In genomic region chr17:35439295-35439747, GRCm38 (mm10) we compare ENCODE assay signal across 9 mouse cellular contexts. TPM values are rescaled to one million over a fixed set of nuclear protein-coding genes. Genes with fewer than 3 reads are reported as not detected.
DNase-seq lines count a peak whose midpoint lies in the region; ATAC-seq and TF ChIP-seq lines count a peak whose summit lies in the region.
"Not testable (repeated sequence)": the region's sequence is repeated elsewhere in the genome, so short reads cannot be mapped to it uniquely, and the experiment has no call there.
"Had no signal": no experiment of that assay in that cellular context is flagged by ENCODE, and none has a peak within 500 bp of the region (broad histone marks: within the 10 kb centered on the region; RNA-seq: fewer than 3 reads in every experiment).

No protein-coding gene starts in this region.

- 1% methylated on average over 48 of the region's 48 CpGs for WGBS in embryonic facial prominence, embryonic 10.5 days
- under 1% methylated on average over 48 of the region's 48 CpGs for WGBS in heart, adult 2 months
- WGBS in hindbrain, postnatal 0 days = 1% methylated on average over 41 of the region's 48 CpGs
- WGBS in limb, embryonic 10.5 days = 2% methylated on average over 41 of the region's 48 CpGs
- under 1% methylated on average over 39 of the region's 48 CpGs for WGBS in lung, postnatal 0 days
- 2% methylated on average over 48 of the region's 48 CpGs for WGBS in olfactory bulb, adult 2 months

- not testable (repeated sequence) for H3K79me2 ChIP-seq in heart, adult 2 months (replicated peaks; ENCODE audit: control insufficient read depth, insufficient read depth, low read length)

- H3K4me3 ChIP-seq in embryonic facial prominence, embryonic 10.5 days = peak overlapping the region; percentile 59
- peak overlapping the region; percentile 51 for H3K4me3 ChIP-seq in heart, adult 2 months
- peak overlapping the region; percentile 45 for H3K4me3 ChIP-seq in hindbrain, postnatal 0 days (ENCODE audit: low read length)
- H3K4me3 ChIP-seq in limb, embryonic 10.5 days = peak overlapping the region; percentile 63
- peak overlapping the region; percentile 41 for H3K4me3 ChIP-seq in lung, postnatal 0 days (ENCODE audit: low read depth, low read length)
- H3K4me3 ChIP-seq in olfactory bulb, adult 2 months (ENCODE audit: insufficient read depth, low read depth, low read length) = peak overlapping the region; percentile 57

- H3K9me3 ChIP-seq in embryonic facial prominence, embryonic 10.5 days; hindbrain, postnatal 0 days (ENCODE audit: low read length); limb, embryonic 10.5 days (replicated peaks); lung, postnatal 0 days (ENCODE audit: low read length): not testable (repeated sequence)

- DNase-seq in embryonic facial prominence, embryonic 10.5 days (ENCODE audit: low spot score) = peak; percentile 60
- peak in 1 of 2 experiments; percentile 50 for DNase-seq in heart, adult 2 months
- DNase-seq in hindbrain, postnatal 0 days (ENCODE audit: low spot score); lung, postnatal 0 days (ENCODE audit: low spot score): not testable (repeated sequence)
- peak; percentile 66 for DNase-seq in limb, embryonic 10.5 days (ENCODE audit: low spot score)
- peak; percentile 39 for DNase-seq in yolk sac, embryonic 10.5 days (ENCODE audit: low spot score)

- H3K4me1 ChIP-seq in embryonic facial prominence, embryonic 10.5 days; heart, adult 2 months (ENCODE audit: control insufficient read depth, insufficient read depth, low read length); hindbrain, postnatal 0 days (ENCODE audit: insufficient read depth, low read length); lung, postnatal 0 days (ENCODE audit: insufficient read depth, low read depth, low read length); olfactory bulb, adult 2 months (ENCODE audit: control insufficient read depth, insufficient read depth, low read length): not testable (repeated sequence)
- peaks cover 12% of the 10 kb centered on the region for H3K4me1 ChIP-seq in limb, embryonic 10.5 days

- H3K4me2 ChIP-seq in hindbrain, postnatal 0 days (ENCODE audit: low read depth, low read length) = peak overlapping the region; percentile 67
- H3K4me2 ChIP-seq in lung, postnatal 0 days (replicated peaks; ENCODE audit: low read depth, low read length) = peak overlapping the region; percentile 86

- TF ChIP-seq CTCF in heart, adult 2 months (IDR thresholded peaks at IDR 0.05); hindbrain, postnatal 0 days (IDR thresholded peaks at IDR 0.05; ENCODE audit: low read depth); lung, postnatal 0 days (IDR thresholded peaks at IDR 0.05); olfactory bulb, adult 2 months (IDR thresholded peaks at IDR 0.05; ENCODE audit: insufficient read depth, low read depth, low read length): not testable (repeated sequence)

- H3K9ac ChIP-seq in heart, adult 2 months (ENCODE audit: low read depth, low read length) = peak overlapping the region; percentile 56
- not testable (repeated sequence) for H3K9ac ChIP-seq in hindbrain, postnatal 0 days (replicated peaks; ENCODE audit: low read length)
- H3K9ac ChIP-seq in lung, postnatal 0 days (replicated peaks; ENCODE audit: low read depth) = peak overlapping the region; percentile 32; the same call in 1 of the 2 replicates

- peak overlapping the region; percentile 65 for H3K27ac ChIP-seq in embryonic facial prominence, embryonic 10.5 days (replicated peaks)
- not testable (repeated sequence) for H3K27ac ChIP-seq in heart, adult 2 months; hindbrain, postnatal 0 days; lung, postnatal 0 days (ENCODE audit: low read length); olfactory bulb, adult 2 months (ENCODE audit: insufficient read depth, low read depth, low read length)
- H3K27ac ChIP-seq in limb, embryonic 10.5 days = peak overlapping the region; percentile 82

- not testable (repeated sequence) for TF ChIP-seq EP300 in heart, adult 2 months (IDR thresholded peaks at IDR 0.05; ENCODE audit: insufficient read depth, low read depth, low read length); lung, postnatal 0 days (IDR thresholded peaks at IDR 0.05)

- not testable (repeated sequence) for H3K36me3 ChIP-seq in embryonic facial prominence, embryonic 10.5 days (replicated peaks); heart, adult 2 months (ENCODE audit: control insufficient read depth, insufficient read depth, low read length); hindbrain, postnatal 0 days (ENCODE audit: insufficient read depth, low read length); limb, embryonic 10.5 days; lung, postnatal 0 days (ENCODE audit: insufficient read depth, low read length)

- peaks cover 40% of the 10 kb centered on the region for H3K27me3 ChIP-seq in embryonic facial prominence, embryonic 10.5 days (replicated peaks; ENCODE audit: low read depth, poor library complexity, severe bottlenecking)
- H3K27me3 ChIP-seq in heart, adult 2 months (ENCODE audit: control insufficient read depth, insufficient read depth, low read length); hindbrain, postnatal 0 days (ENCODE audit: insufficient read depth, low read length); lung, postnatal 0 days (replicated peaks; ENCODE audit: insufficient read depth, low read length): not testable (repeated sequence)
- H3K27me3 ChIP-seq in limb, embryonic 10.5 days (ENCODE audit: low read depth, poor library complexity, severe bottlenecking) = peaks cover 22% of the 10 kb centered on the region

- intact Hi-C loops in heart, adult 2 months (cut with DNase I) = not testable (repeated sequence)

- peak; percentile 3 for ATAC-seq in activated CD4-positive, CD25-positive, alpha-beta regulatory T cell, adult 4 months
- peak; percentile 72; the same call in 1 of the 2 replicates for ATAC-seq in hindbrain, postnatal 0 days
- peak; percentile 39 for ATAC-seq in lung, postnatal 0 days

- TF ChIP-seq POLR2A in heart, adult 2 months (IDR thresholded peaks at IDR 0.05; ENCODE audit: insufficient read depth, low read depth, low read length); olfactory bulb, adult 2 months (IDR thresholded peaks at IDR 0.05; ENCODE audit: insufficient read depth, low read depth, low read length): not testable (repeated sequence)

RNA-seq across cellular contexts. Expression of gene H2-Q7, which starts 0.4 kb away (rescaled TPM):
- 1,000 to 10,000 TPM; 1,012 to 1,237 TPM for polyA plus RNA-seq in activated CD4-positive, CD25-positive, alpha-beta regulatory T cell, adult 4 months (2017; shearing (Covaris generic))
- 12.2 and 12.9 TPM in 2 replicates for polyA plus RNA-seq in embryonic facial prominence, embryonic 10.5 days (2016; fragmentation: Nextera tagmentation; extraction: Ambion mirVana)
- 1 to 10 TPM; 1.1 to 1.9 TPM for total RNA-seq in heart, adult 2 months (2021)
- 33.2 and 78.2 TPM in 2 replicates for polyA plus RNA-seq in heart, adult 2 months (2012; rRNA removed)
- 1.5 and 2.4 TPM in 2 replicates for total RNA-seq in hindbrain, postnatal 0 days (2014; rRNA removed)
- polyA plus RNA-seq in hindbrain, postnatal 0 days (2015; fragmentation: Nextera tagmentation; extraction: Ambion mirVana) = 3.7 and 3.9 TPM in 2 replicates
- polyA plus RNA-seq in limb, embryonic 10.5 days (2016; fragmentation: Nextera tagmentation; extraction: Ambion mirVana) = 24.7 and 28.4 TPM in 2 replicates
- 3.1 and 4.0 TPM in 2 replicates for polyA plus RNA-seq in lung, postnatal 0 days (2015; fragmentation: Nextera tagmentation; extraction: Ambion mirVana)
- not detected in 2 replicates for polyA plus RNA-seq in olfactory bulb, adult 2 months (2012; ENCODE audit: insufficient read depth, insufficient read length, low replicate concordance, missing spikeins)

RNA-seq across cellular contexts. Expression of gene H2-Q6, which starts 14.7 kb away (rescaled TPM):
- 100 to 1,000 TPM; 450 to 531 TPM for polyA plus RNA-seq in activated CD4-positive, CD25-positive, alpha-beta regulatory T cell, adult 4 months (2017; shearing (Covaris generic))
- polyA plus RNA-seq in embryonic facial prominence, embryonic 10.5 days (2016; fragmentation: Nextera tagmentation; extraction: Ambion mirVana) = 1.5 and 1.6 TPM in 2 replicates
- 1 to 10 TPM; 1.2 to 3.7 TPM for total RNA-seq in heart, adult 2 months (2021)
- 21.4 and 40.3 TPM in 2 replicates for polyA plus RNA-seq in heart, adult 2 months (2012; rRNA removed)
- total RNA-seq in hindbrain, postnatal 0 days (2014; rRNA removed) = 1.2 TPM in 1 of 2 replicates, not detected in the other
- 0.49 and 0.85 TPM in 2 replicates for polyA plus RNA-seq in hindbrain, postnatal 0 days (2015; fragmentation: Nextera tagmentation; extraction: Ambion mirVana)
- 2.6 and 3.8 TPM in 2 replicates for polyA plus RNA-seq in limb, embryonic 10.5 days (2016; fragmentation: Nextera tagmentation; extraction: Ambion mirVana)
- polyA plus RNA-seq in lung, postnatal 0 days (2015; fragmentation: Nextera tagmentation; extraction: Ambion mirVana) = 0.74 and 0.86 TPM in 2 replicates
- not detected in 2 replicates for polyA plus RNA-seq in olfactory bulb, adult 2 months (2012; ENCODE audit: insufficient read depth, insufficient read length, low replicate concordance, missing spikeins)
- total RNA-seq: layer of hippocampus, postnatal 10 days had no signal

RNA-seq across cellular contexts. Expression of gene H2-Q10, which starts 30.6 kb away (rescaled TPM):
- polyA plus RNA-seq in activated CD4-positive, CD25-positive, alpha-beta regulatory T cell, adult 4 months (2017; shearing (Covaris generic)) = 10 to 100 TPM in 1 of 2 experiments, 1 to 10 TPM in 1; 7.3 to 20.1 TPM
- 0.39 and 0.57 TPM in 2 replicates for polyA plus RNA-seq in embryonic facial prominence, embryonic 10.5 days (2016; fragmentation: Nextera tagmentation; extraction: Ambion mirVana)
- total RNA-seq in heart, adult 2 months (2021) = under 1 TPM; 0.34 to 0.37 TPM
- 4.2 and 7.0 TPM in 2 replicates for polyA plus RNA-seq in heart, adult 2 months (2012; rRNA removed)
- 0.07 TPM in 1 of 2 replicates, not detected in the other for total RNA-seq in hindbrain, postnatal 0 days (2014; rRNA removed)
- 0.21 and 0.30 TPM in 2 replicates for polyA plus RNA-seq in hindbrain, postnatal 0 days (2015; fragmentation: Nextera tagmentation; extraction: Ambion mirVana)
- polyA plus RNA-seq in limb, embryonic 10.5 days (2016; fragmentation: Nextera tagmentation; extraction: Ambion mirVana) = 0.51 and 0.53 TPM in 2 replicates
- polyA plus RNA-seq in lung, postnatal 0 days (2015; fragmentation: Nextera tagmentation; extraction: Ambion mirVana) = 1.5 and 2.0 TPM in 2 replicates
- polyA plus RNA-seq in olfactory bulb, adult 2 months (2012; ENCODE audit: insufficient read depth, insufficient read length, low replicate concordance, missing spikeins) = not detected in 2 replicates

RNA-seq across cellular contexts. Expression of gene H2-Q4, which starts 59.9 kb away (rescaled TPM):
- polyA plus RNA-seq in activated CD4-positive, CD25-positive, alpha-beta regulatory T cell, adult 4 months (2017; shearing (Covaris generic)) = 10 to 100 TPM; 12.1 to 12.7 TPM
- polyA plus RNA-seq in embryonic facial prominence, embryonic 10.5 days (2016; fragmentation: Nextera tagmentation; extraction: Ambion mirVana) = 1.5 and 1.6 TPM in 2 replicates
- total RNA-seq in heart, adult 2 months (2021) = 10 to 100 TPM; 12.2 to 18.8 TPM
- polyA plus RNA-seq in heart, adult 2 months (2012; rRNA removed) = 35.0 and 48.6 TPM in 2 replicates
- 3.6 and 5.3 TPM in 2 replicates for total RNA-seq in hindbrain, postnatal 0 days (2014; rRNA removed)
- 1.2 and 1.9 TPM in 2 replicates for polyA plus RNA-seq in hindbrain, postnatal 0 days (2015; fragmentation: Nextera tagmentation; extraction: Ambion mirVana)
- 2.2 and 3.6 TPM in 2 replicates for polyA plus RNA-seq in limb, embryonic 10.5 days (2016; fragmentation: Nextera tagmentation; extraction: Ambion mirVana)
- polyA plus RNA-seq in lung, postnatal 0 days (2015; fragmentation: Nextera tagmentation; extraction: Ambion mirVana) = 8.1 and 8.9 TPM in 2 replicates
- not detected in 2 replicates for polyA plus RNA-seq in olfactory bulb, adult 2 months (2012; ENCODE audit: insufficient read depth, insufficient read length, low replicate concordance, missing spikeins)

Comparison
In these comparisons a context has a peak if more than half of its experiments do, and no peak if none do; other contexts are left out.
1. ATAC-seq: peak in every context shown above with its lines; median percentile 72 in hindbrain, postnatal 0 days; 39 in lung, postnatal 0 days; 3 in activated CD4-positive, CD25-positive, alpha-beta regulatory T cell, adult 4 months.
2. RNA of gene H2-Q7, which starts 0.4 kb away (polyA plus RNA-seq): 1,012 to 1,237 TPM in activated CD4-positive, CD25-positive, alpha-beta regulatory T cell, adult 4 months; 33.2 to 78.2 TPM in heart, adult 2 months, 24.7 to 28.4 TPM in limb, embryonic 10.5 days, 12.2 to 12.9 TPM in embryonic facial prominence, embryonic 10.5 days, 3.7 to 3.9 TPM in hindbrain, postnatal 0 days, 3.1 to 4.0 TPM in lung, postnatal 0 days and not detected in olfactory bulb, adult 2 months; every median in the first group is over 10 times any median in the second.
3. Peak in every context shown above with its lines, with median percentiles within 50 percentile points of each other: H3K4me3 ChIP-seq.